Mouse (Mus musculus) testis, adult 2 months (tissue): ENCODE results near the gene Cfap73.

Source experiments
- CTCF ChIP-seq: fragments of 200-500 bp; IDR thresholded peaks from 2 replicates; pipeline ENCODE4 v1.5.1; 2012; ENCODE audit warnings: low read depth, mild to moderate bottlenecking, inconsistent platforms, low read length, moderate library complexity; ENCODE audit not compliant: control insufficient read depth, insufficient read depth, insufficient replicate concordance
- POLR2A ChIP-seq: fragments of 200-500 bp; IDR thresholded peaks from 2 replicates; pipeline ENCODE4 v1.6.1; 2012; ENCODE audit warnings: low read depth, mild to moderate bottlenecking, inconsistent platforms, low read length, moderate library complexity; ENCODE audit not compliant: control insufficient read depth

GRCm38 (mm10) chr5:120584968-120585367 is 49.1 kb downstream of the Cfap73 start:
- TF ChIP-seq CTCF = no peak
- TF ChIP-seq POLR2A = no peak
